Mouse (Mus musculus) MEL (cell line): ENCODE results near the gene Ppif. TPM values are rescaled to one million over a fixed set of nuclear protein-coding genes. Genes with fewer than 3 reads are reported as not detected.

Experiments used
- DNase-seq: peaks from one replicate; pipeline ENCODE4 v3.0.0; 2011; ENCODE audit warnings: low read depth, low spot score
- H3K27ac ChIP-seq: 2 replicates; pipeline ENCODE4 v1.5.1; 2012; ENCODE audit warnings: low read depth, mild to moderate bottlenecking, control low read depth, low read length, moderate library complexity; ENCODE audit not compliant: control insufficient read depth
- H3K27me3 ChIP-seq, 2 experiments: fragments of 150-350 bp in 1 of 2; sonication (generic) in 1 of 2; 2 replicates each; pipeline ENCODE4 v1.6.1; 2012; ENCODE audit warnings: low read length in 2 of 2, mild to moderate bottlenecking in 2 of 2, improper control_type of control experiment in 1 of 2, moderate library complexity in 1 of 2; ENCODE audit not compliant: insufficient read depth in 2 of 2, control insufficient read depth in 1 of 2
- H3K36me3 ChIP-seq, 2 experiments: 2 replicates each; pipeline ENCODE4 v1.6.1; 2012 to 2014; ENCODE audit warnings: low read length in 2 of 2, improper control_type of control experiment in 1 of 2, inconsistent platforms in 1 of 2, mild to moderate bottlenecking in 1 of 2; ENCODE audit not compliant: insufficient read depth in 2 of 2, control insufficient read depth in 1 of 2
- H3K4me1 ChIP-seq, 2 experiments: fragments of 150-350 bp in 1 of 2; sonication (generic) in 1 of 2; 2 replicates each; pipeline ENCODE4 v1.6.1; 2012; ENCODE audit warnings: low read length in 2 of 2, improper control_type of control experiment in 1 of 2, mild to moderate bottlenecking in 1 of 2; ENCODE audit not compliant: insufficient read depth in 2 of 2, control insufficient read depth in 1 of 2
- H3K4me3 ChIP-seq, 2 experiments: fragments of 150-350 bp in 1 of 2; sonication (generic) in 1 of 2; 2 replicates each; pipeline ENCODE4 v1.5.1; 2012; ENCODE audit warnings: low read depth in 2 of 2, low read length in 2 of 2, mild to moderate bottlenecking in 2 of 2, moderate library complexity in 2 of 2, control low read depth in 1 of 2, improper control_type of control experiment in 1 of 2; ENCODE audit not compliant: control insufficient read depth in 1 of 2, insufficient read depth in 1 of 2
- H3K79me2 ChIP-seq: 2 replicates; pipeline ENCODE4 v1.6.1; 2012; ENCODE audit warnings: mild to moderate bottlenecking, low read length, moderate library complexity; ENCODE audit not compliant: control insufficient read depth, poor library complexity, insufficient read depth
- H3K9ac ChIP-seq: 2 replicates; pipeline ENCODE4 v1.6.1; 2012; ENCODE audit warnings: low read depth, mild to moderate bottlenecking, control low read depth, low read length, moderate library complexity; ENCODE audit not compliant: control insufficient read depth, poor library complexity, severe bottlenecking
- H3K9me3 ChIP-seq: fragments of 150-350 bp; sonication (generic); replicated peaks from 2 replicates; pipeline ENCODE4 v1.6.1; 2012; ENCODE audit warnings: mild to moderate bottlenecking, low read length, improper control_type of control experiment, moderate library complexity; ENCODE audit not compliant: insufficient read depth
- CHD2 ChIP-seq: IDR thresholded peaks from 2 replicates; pipeline ENCODE4 v1.6.1; 2011; ENCODE audit warnings: low read length, improper control_type of control experiment
- CTCF ChIP-seq, 3 experiments: IDR thresholded peaks in 2 of 3; conservative IDR thresholded peaks in 1 of 3; 2 replicates each; pipeline ENCODE4 v1.5.1; 2011 to 2012; ENCODE audit warnings: low read length in 3 of 3, low read depth in 2 of 3, mild to moderate bottlenecking in 2 of 3, improper control_type of control experiment in 1 of 3, inconsistent platforms in 1 of 3, mixed read lengths in 1 of 3, moderate library complexity in 1 of 3; ENCODE audit not compliant: control insufficient read depth in 1 of 3, insufficient read depth in 1 of 3, poor library complexity in 1 of 3, severe bottlenecking in 1 of 3
- E2F4 ChIP-seq: IDR thresholded peaks from 2 replicates; pipeline ENCODE4 v1.6.1; 2011; ENCODE audit warnings: low read depth, low read length, improper control_type of control experiment, borderline replicate concordance
- ETS1 ChIP-seq: IDR thresholded peaks from 2 replicates; pipeline ENCODE4 v1.6.1; 2012; ENCODE audit warnings: low read depth, mild to moderate bottlenecking, inconsistent platforms, low read length, improper control_type of control experiment, moderate library complexity
- GABPA ChIP-seq: IDR thresholded peaks from 2 replicates; pipeline ENCODE4 v1.6.1; 2012; ENCODE audit warnings: low read depth, mild to moderate bottlenecking, inconsistent platforms, low read length, improper control_type of control experiment, moderate library complexity
- GATA1 ChIP-seq: IDR thresholded peaks from 2 replicates; pipeline ENCODE4 v1.6.1; 2011; ENCODE audit warnings: low read depth, low read length, improper control_type of control experiment
- HCFC1 ChIP-seq: IDR thresholded peaks from 2 replicates; pipeline ENCODE4 v1.6.1; 2012; ENCODE audit warnings: low read depth, mild to moderate bottlenecking, inconsistent platforms, low read length, improper control_type of control experiment, moderate library complexity
- KAT2A ChIP-seq: conservative IDR thresholded peaks from 2 replicates; pipeline ENCODE4 v1.6.1; 2012; ENCODE audit warnings: low read depth, low read length, improper control_type of control experiment, inconsistent platforms
- MAFK ChIP-seq: IDR thresholded peaks from 2 replicates; pipeline ENCODE4 v1.6.1; 2011; ENCODE audit warnings: low read depth, mild to moderate bottlenecking, low read length, improper control_type of control experiment, borderline replicate concordance
- MAX ChIP-seq: IDR thresholded peaks from 2 replicates; pipeline ENCODE4 v1.6.1; 2011; ENCODE audit warnings: low read length, improper control_type of control experiment
- MEF2A ChIP-seq: IDR thresholded peaks from 2 replicates; pipeline ENCODE4 v1.6.1; 2014; ENCODE audit warnings: low read depth, mild to moderate bottlenecking, inconsistent platforms, low read length, improper control_type of control experiment; ENCODE audit not compliant: poor library complexity, insufficient replicate concordance, severe bottlenecking; ENCODE audit errors: extremely low read depth
- NELFE ChIP-seq: IDR thresholded peaks from 2 replicates; pipeline ENCODE4 v1.6.1; 2011; ENCODE audit warnings: low read depth, low read length, improper control_type of control experiment
- POLR2AphosphoS5 ChIP-seq: IDR thresholded peaks from 2 replicates; pipeline ENCODE4 v1.6.1; 2012; ENCODE audit warnings: low read depth, borderline replicate concordance, mild to moderate bottlenecking, inconsistent platforms, low read length, moderate library complexity, mixed read lengths
- RAD21 ChIP-seq: IDR thresholded peaks from 2 replicates; pipeline ENCODE4 v1.6.1; 2011; ENCODE audit warnings: mild to moderate bottlenecking, low read depth, low read length, improper control_type of control experiment
- RCOR1 ChIP-seq: IDR thresholded peaks from 2 replicates; pipeline ENCODE4 v1.6.1; 2012; ENCODE audit warnings: low read depth, mild to moderate bottlenecking, inconsistent platforms, low read length, improper control_type of control experiment
- TAL1 ChIP-seq: IDR thresholded peaks from 2 replicates; pipeline ENCODE4 v1.6.1; 2012; ENCODE audit warnings: mild to moderate bottlenecking, inconsistent platforms, low read length, moderate library complexity, mixed read lengths
- TBP ChIP-seq: IDR thresholded peaks from 2 replicates; pipeline ENCODE4 v1.8.0; 2011; ENCODE audit warnings: low read depth, low read length, improper control_type of control experiment
- USF1 ChIP-seq: IDR thresholded peaks from 2 replicates; pipeline ENCODE4 v1.6.1; 2014; ENCODE audit warnings: low read depth, mild to moderate bottlenecking, inconsistent platforms, low read length, improper control_type of control experiment, moderate library complexity
- USF2 ChIP-seq, 2 experiments: IDR thresholded peaks; 2 replicates each; pipeline ENCODE4 v1.6.1; 2011 to 2012; ENCODE audit warnings: improper control_type of control experiment in 2 of 2, low read length in 2 of 2, borderline replicate concordance in 1 of 2, inconsistent platforms in 1 of 2, low read depth in 1 of 2, mild to moderate bottlenecking in 1 of 2; ENCODE audit not compliant: insufficient read depth in 1 of 2
- ZKSCAN1 ChIP-seq: IDR thresholded peaks from 2 replicates; pipeline ENCODE4 v1.6.1; 2012; ENCODE audit warnings: low read depth, mild to moderate bottlenecking, inconsistent platforms, low read length, improper control_type of control experiment, moderate library complexity
- ZNF384 ChIP-seq: IDR thresholded peaks from 2 replicates; pipeline ENCODE4 v1.6.1; 2012; ENCODE audit warnings: low read depth, mild to moderate bottlenecking, inconsistent platforms, low read length, improper control_type of control experiment
- polyA plus RNA-seq, 2 experiments: library from polyadenylated mRNA; stranded (reverse) in 1 of 2; unstranded in 1 of 2; fragments of >175 nt in 1 of 2; fragments of >200 nt in 1 of 2; gene quantifications; 2 replicates each; pipeline versions ENCODE4 v1.2.1 to v1.2.4; 2012; ENCODE audit warnings: low replicate concordance in 2 of 2, low read depth in 1 of 2; ENCODE audit not compliant: insufficient read length in 2 of 2, insufficient read depth in 1 of 2, missing spikeins in 1 of 2
- total RNA-seq: library from RNA; depleted of rRNA; stranded (reverse); fragments of 300-350 nt; gene quantifications from 2 replicates; pipeline ENCODE4 v1.2.3, GENCODE M21; 2012

Gene Ppif
- total and polyA plus RNA-seq, 3 experiments: 71.0 to 128 (median 127) TPM

DNA sequence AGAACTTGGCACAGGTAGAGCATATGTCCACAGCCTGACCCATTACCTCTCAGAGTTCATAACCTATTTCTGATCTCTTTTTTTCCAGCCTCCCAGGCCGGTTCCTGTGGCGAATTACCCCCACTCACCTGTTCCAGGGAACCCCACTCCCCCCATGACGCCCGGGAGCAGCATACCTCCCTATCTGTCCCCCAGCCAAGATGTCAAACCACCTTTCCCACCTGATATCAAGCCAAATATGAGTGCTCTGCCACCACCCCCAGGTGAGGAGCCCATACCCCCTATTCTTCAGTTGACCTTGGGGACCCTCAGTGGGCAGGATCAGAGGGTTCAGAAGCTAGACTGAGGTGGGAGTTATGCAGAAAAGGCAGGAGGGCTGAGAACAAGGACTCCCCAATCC is 42.8 kb upstream of the Ppif start:
- no peak for DNase-seq
- TF ChIP-seq KAT2A (no peak), CTCF (IDR thresholded peaks at IDR 0.05 in 2 of 3, conservative IDR thresholded peaks at IDR 0.05 in 1 of 3; ENCODE audit: control insufficient read depth in 1 of 3, insufficient read depth in 1 of 3, low read depth in 2 of 3, low read length in 3 of 3, poor library complexity in 1 of 3, severe bottlenecking in 1 of 3) (no peak), GABPA (no peak), MAFK (no peak), POLR2AphosphoS5 (no peak), GATA1 (no peak), MAX (no peak), USF1 (no peak)
- no peaks in the 10 kb centered on the region for H3K9me3 ChIP-seq
- no peak overlapping the region for H3K27ac ChIP-seq
- no peak overlapping the region for H3K9ac ChIP-seq
- H3K4me3 ChIP-seq: no peak overlapping the region
- H3K27me3 ChIP-seq: no peaks in the 10 kb centered on the region
- no peaks in the 10 kb centered on the region for H3K36me3 ChIP-seq
- peaks cover 0 to 2% of the 10 kb centered on the region in 2 experiments; a peak in 1 of 4 replicates for H3K4me1 ChIP-seq
- no peaks in the 10 kb centered on the region for H3K79me2 ChIP-seq

- Histone ChIP-seq H3K9me3 (no peaks in the 10 kb centered on the region), H3K79me2 (no peaks in the 10 kb centered on the region), H3K36me3 (no peaks in the 10 kb centered on the region), H3K27me3 (no peaks in the 10 kb centered on the region), H3K27ac (no peak overlapping the region), H3K4me3 (no peak overlapping the region), H3K4me1 (no peaks in the 10 kb centered on the region), H3K9ac (no peak overlapping the region)
- no peak for TF ChIP-seq MAX
- TF ChIP-seq KAT2A: no peak
- TF ChIP-seq GABPA: no peak
- TF ChIP-seq ETS1: no peak
- TF ChIP-seq NELFE: no peak
- no peak for TF ChIP-seq RAD21
- no peak for TF ChIP-seq TAL1
- no peak for TF ChIP-seq GATA1
- TF ChIP-seq E2F4: no peak
- no peak for TF ChIP-seq TBP
- no peak for DNase-seq
Observed at GRCm38 (mm10) chr14:25651905-25652304, 42.0 kb upstream of the Ppif start.

- H3K36me3 ChIP-seq: no peaks in the 10 kb centered on the region
- no peak overlapping the region for H3K9ac ChIP-seq
- no peak for DNase-seq
- no peaks in the 10 kb centered on the region for H3K79me2 ChIP-seq
- no peak overlapping the region for H3K4me3 ChIP-seq
- H3K4me1 ChIP-seq: no peaks in the 10 kb centered on the region
- H3K27me3 ChIP-seq: no peaks in the 10 kb centered on the region
- H3K9me3 ChIP-seq: no peaks in the 10 kb centered on the region
- TF ChIP-seq ZKSCAN1: no peak
- TF ChIP-seq CHD2: no peak
- TF ChIP-seq USF2 (IDR thresholded peaks at IDR 0.05; ENCODE audit: borderline replicate concordance in 1 of 2, insufficient read depth in 1 of 2, low read depth in 1 of 2, low read length in 2 of 2): no peak
- no peak for TF ChIP-seq TAL1
- TF ChIP-seq RAD21: no peak
- TF ChIP-seq MEF2A: no peak
- TF ChIP-seq ZNF384: no peak
- TF ChIP-seq POLR2AphosphoS5: no peak
- no peak for TF ChIP-seq RCOR1
- TF ChIP-seq MAFK: no peak
- TF ChIP-seq HCFC1: no peak
- TF ChIP-seq GATA1: no peak
- H3K27ac ChIP-seq: no peak overlapping the region
Observed at GRCm38 (mm10) chr14:25654401-25655197, 39.4 kb upstream of the Ppif start.
